Mouse (Mus musculus) stomach, postnatal 0 days (tissue): Measurements from ENCODE around the gene Olfr1393. TPM values are rescaled to one million over a fixed set of nuclear protein-coding genes. Genes with fewer than 3 reads are reported as not detected.

Source experiments
- ATAC-seq: fragments of 200-750 bp; cut with Nextera tagmentation; 2 replicates; pipeline ENCODE4 v1.8.0; 2017; ENCODE audit not compliant: low FRiP score, low TSS enrichment
- DNase-seq: peaks from one replicate; pipeline ENCODE4 v3.0.0-alpha.2; 2016; ENCODE audit warnings: low spot score
- H3K27ac ChIP-seq: fragments of 300-500 bp; sonication (generic); replicated peaks from 2 replicates; pipeline ENCODE4 v1.5.1; 2014; ENCODE audit warnings: mild to moderate bottlenecking, control low read depth
- H3K27me3 ChIP-seq: fragments of 300-500 bp; sonication (generic); 2 replicates; pipeline ENCODE4 v1.6.1; 2014; ENCODE audit warnings: low read length; ENCODE audit not compliant: control insufficient read depth, insufficient read depth
- H3K36me3 ChIP-seq: fragments of 300-500 bp; sonication (generic); 2 replicates; pipeline ENCODE4 v1.6.1; 2014; ENCODE audit warnings: low read length, mixed read lengths; ENCODE audit not compliant: control insufficient read depth, insufficient read depth
- H3K4me1 ChIP-seq: fragments of 300-500 bp; sonication (generic); replicated peaks from 2 replicates; pipeline ENCODE4 v1.6.1; 2014; ENCODE audit warnings: antibody characterized with exemption; ENCODE audit not compliant: control insufficient read depth, insufficient read depth
- H3K4me2 ChIP-seq: fragments of 300-500 bp; sonication (generic); replicated peaks from 2 replicates; pipeline ENCODE4 v1.6.1; 2014; ENCODE audit warnings: low read depth, mild to moderate bottlenecking, control low read depth, moderate library complexity
- H3K4me3 ChIP-seq: fragments of 300-500 bp; sonication (generic); 2 replicates; pipeline ENCODE4 v1.5.1; 2014; ENCODE audit warnings: low read depth, low read length, control low read depth
- H3K9ac ChIP-seq: fragments of 300-500 bp; sonication (generic); 2 replicates; pipeline ENCODE4 v1.6.1; 2014; ENCODE audit warnings: mild to moderate bottlenecking, low read length, control low read depth, mixed read lengths
- H3K9me3 ChIP-seq: fragments of 300-500 bp; sonication (generic); 2 replicates; pipeline ENCODE4 v1.6.1; 2016; ENCODE audit warnings: low read length; ENCODE audit not compliant: control insufficient read depth
- CTCF ChIP-seq: IDR thresholded peaks from 2 replicates; pipeline ENCODE4 v1.5.1; 2016; ENCODE audit warnings: antibody characterized with exemption, low read depth, mild to moderate bottlenecking, moderate library complexity
- EP300 ChIP-seq: optimal IDR thresholded peaks from 2 replicates; pipeline ENCODE3; 2016; ENCODE audit warnings: antibody characterized with exemption
- WGBS: fragments of 180-500 bp; shearing (Covaris S2); extraction: QIAGEN DNeasy Blood & Tissue Kit; methylation state at CpG from one replicate; pipeline ENCODE4 v1.1.7; 2014; 5-methylcytosine and 5-hydroxymethylcytosine counted together
- polyA plus RNA-seq: library from polyadenylated mRNA; unstranded; fragments of >200 nt; fragmentation: Nextera tagmentation; extraction: Ambion mirVana; gene quantifications from 2 replicates; pipeline ENCODE4 v1.2.1, GENCODE M21; 2015

Gene Olfr1393
- polyA plus RNA-seq, 1 experiment from 2014 or later, result not detected

- ATAC-seq (no peak), DNase-seq (no peak)
- H3K9ac ChIP-seq, result no peak overlapping the region
- H3K9me3 ChIP-seq, result no peaks in the 10 kb centered on the region
- no peak overlapping the region for H3K4me3 ChIP-seq
- H3K36me3 ChIP-seq, result no peaks in the 10 kb centered on the region
- WGBS, result 53% methylated on average over 1 of the region's 1 CpGs
- no peak overlapping the region for H3K27ac ChIP-seq
- H3K4me1 ChIP-seq, result no peaks in the 10 kb centered on the region
- H3K4me2 ChIP-seq, result no peak overlapping the region
- H3K27me3 ChIP-seq, result no peaks in the 10 kb centered on the region
- TF ChIP-seq EP300 (no peak), CTCF (no peak)
Measured at GRCm38 (mm10) chr11:49329686-49330085, 51.6 kb downstream of the Olfr1393 start.

Other genes starting within 250 kb of the Olfr1393 start
- gene 9930111J21Rik2, start 227.1 kb upstream of the Olfr1393 start, polyA plus RNA-seq, result 0.40 and 0.46 TPM in 2 replicates
- 0.69 and 1.2 TPM in 2 replicates for gene Tgtp2, start 214.1 kb upstream of the Olfr1393 start, polyA plus RNA-seq
- gene Ifi47, start 201.7 kb upstream of the Olfr1393 start, polyA plus RNA-seq, result 10.1 and 12.7 TPM in 2 replicates
- 0.11 TPM in 1 of 2 replicates, not detected in the other for gene Olfr1396, start 163.4 kb upstream of the Olfr1393 start, polyA plus RNA-seq
- gene Olfr1395, start 136.0 kb upstream of the Olfr1393 start, polyA plus RNA-seq, result not detected in 2 replicates
- gene Olfr1394, start 123.9 kb upstream of the Olfr1393 start, polyA plus RNA-seq, result not detected in 2 replicates
- gene Btnl9, start 91.1 kb upstream of the Olfr1393 start, polyA plus RNA-seq, result 0.31 and 0.44 TPM in 2 replicates
- gene Zfp62, start 75.0 kb upstream of the Olfr1393 start, polyA plus RNA-seq, result 9.9 and 10.0 TPM in 2 replicates
- 42.7 and 43.4 TPM in 2 replicates for gene Mgat1, start 34.1 kb upstream of the Olfr1393 start, polyA plus RNA-seq
- gene Olfr1392, start 7.0 kb downstream of the Olfr1393 start, polyA plus RNA-seq, result 0.10 TPM in 1 of 2 replicates, not detected in the other
- not detected in 2 replicates for gene Olfr10, start 26.4 kb downstream of the Olfr1393 start, polyA plus RNA-seq
- not detected in 2 replicates for gene Olfr1391, start 44.4 kb downstream of the Olfr1393 start, polyA plus RNA-seq
- not detected in 2 replicates for gene Olfr1390, start 56.9 kb downstream of the Olfr1393 start, polyA plus RNA-seq
- gene Olfr1389, start 144.8 kb downstream of the Olfr1393 start, polyA plus RNA-seq, result not detected in 2 replicates
- 0.08 TPM in 1 of 2 replicates, not detected in the other for gene Olfr1388, start 158.3 kb downstream of the Olfr1393 start, polyA plus RNA-seq
- 0.07 TPM in 1 of 2 replicates, not detected in the other for gene Olfr1387, start 177.0 kb downstream of the Olfr1393 start, polyA plus RNA-seq
- not detected in 2 replicates for gene Olfr1386, start 186.7 kb downstream of the Olfr1393 start, polyA plus RNA-seq
- gene Olfr1385, start 210.8 kb downstream of the Olfr1393 start, polyA plus RNA-seq, result not detected in 2 replicates
- 0.06 TPM in 1 of 2 replicates, not detected in the other for gene Olfr1384, start 228.4 kb downstream of the Olfr1393 start, polyA plus RNA-seq
- 0.02 TPM in 1 of 2 replicates, not detected in the other for gene Olfr1383, start 241.3 kb downstream of the Olfr1393 start, polyA plus RNA-seq
- gene Olfr1382, start 249.9 kb downstream of the Olfr1393 start, polyA plus RNA-seq, result not detected in 2 replicates